Mouse (Mus musculus): ENCODE measurements at regions not wholly inside any gene's neighbourhood (a gene's known extent, or its start where the extent isn't known, plus 50 kb on each side); places are given as distances from the start of the nearest gene placed in this dataset.

GRCm38 (mm10) chrX:117272809-117273208 lies 258.3 kb downstream of the H2afb1 start:
- no peak for DNase-seq (ENCODE audit: low spot score)

GRCm38 (mm10) chrX:117298500-117298899 lies 283.9 kb downstream of the H2afb1 start:
- DNase-seq (ENCODE audit: low spot score), result no peak

GRCm38 (mm10) chrX:117299697-117300192 lies 285.2 kb downstream of the H2afb1 start:
- DNase-seq (ENCODE audit: low spot score), result peak; percentile 26

Data from embryo, embryonic 10 days (tissue).